Mouse (Mus musculus) myocyte (in vitro differentiated cells): ENCODE data around the gene Ndufs7. TPM values are rescaled to one million over a fixed set of nuclear protein-coding genes. Genes with fewer than 3 reads are reported as not detected.
A peak's percentile ranks its signal among the peaks of the same experiment; 100 is the strongest.

Experiments
- H3K27me3 ChIP-seq: one replicate; pipeline ENCODE4 v1.6.1; 2011; ENCODE audit not compliant: control insufficient read depth, insufficient read depth, insufficient read length
- H3K36me3 ChIP-seq: one replicate; pipeline ENCODE4 v1.6.1; 2011; ENCODE audit not compliant: control insufficient read depth, insufficient read depth
- H3K4me2 ChIP-seq: one replicate; pipeline ENCODE4 v1.6.1; 2011; ENCODE audit warnings: low read depth, control low read depth
- H3K4me3 ChIP-seq: one replicate; pipeline ENCODE4 v1.5.1; 2011; ENCODE audit warnings: mild to moderate bottlenecking, control low read depth, moderate library complexity
- H3K79me2 ChIP-seq: one replicate; pipeline ENCODE4 v1.6.1; 2011; ENCODE audit not compliant: control insufficient read depth, insufficient read depth
- H3ac ChIP-seq: one replicate; pipeline ENCODE4 v1.6.1; 2011; ENCODE audit not compliant: control insufficient read depth, insufficient read length
- CEBPB ChIP-seq: IDR thresholded peaks from 2 replicates; pipeline ENCODE4 v1.6.1; 2011; ENCODE audit warnings: mild to moderate bottlenecking, moderate library complexity; ENCODE audit not compliant: poor library complexity, insufficient read depth, severe bottlenecking
- E2F4 ChIP-seq: IDR thresholded peaks from one replicate; pipeline ENCODE4 v1.6.1; 2011; ENCODE audit warnings: mild to moderate bottlenecking, control low read depth, moderate library complexity; ENCODE audit not compliant: insufficient read depth
- MAX ChIP-seq: IDR thresholded peaks from one replicate; pipeline ENCODE4 v1.6.1; 2011; ENCODE audit warnings: low read depth, mild to moderate bottlenecking, control low read depth
- MYOD1 ChIP-seq, 3 experiments: IDR thresholded peaks; one replicate each; pipeline ENCODE4 v1.6.1; 2011; ENCODE audit warnings: control low read depth in 2 of 3, low read depth in 2 of 3, mild to moderate bottlenecking in 2 of 3, moderate library complexity in 1 of 3; ENCODE audit not compliant: insufficient read length in 2 of 3, control insufficient read depth in 1 of 3
- MYOG ChIP-seq, 3 experiments: IDR thresholded peaks; one replicate each; pipeline ENCODE4 v1.6.1; 2011; ENCODE audit warnings: control low read depth in 2 of 3, low read depth in 2 of 3, mild to moderate bottlenecking in 2 of 3; ENCODE audit not compliant: insufficient read length in 2 of 3, control insufficient read depth in 1 of 3, insufficient read depth in 1 of 3
- POLR2A ChIP-seq: IDR thresholded peaks from one replicate; pipeline ENCODE4 v1.6.1; 2011; ENCODE audit warnings: low read depth, mild to moderate bottlenecking, control low read depth, moderate library complexity; ENCODE audit not compliant: insufficient read length
- POLR2AphosphoS2 ChIP-seq: IDR thresholded peaks from one replicate; pipeline ENCODE4 v1.6.1; 2011; ENCODE audit warnings: low read depth, control low read depth; ENCODE audit not compliant: insufficient read length
- REST ChIP-seq: IDR thresholded peaks from one replicate; pipeline ENCODE4 v1.6.1; 2011; ENCODE audit warnings: mild to moderate bottlenecking, control low read depth, moderate library complexity; ENCODE audit not compliant: insufficient read depth, insufficient read length
- SRF ChIP-seq: IDR thresholded peaks from one replicate; pipeline ENCODE4 v1.6.1; 2011; ENCODE audit warnings: low read depth; ENCODE audit not compliant: control insufficient read depth, insufficient read length
- TCF12 ChIP-seq: IDR thresholded peaks from one replicate; pipeline ENCODE4 v1.6.1; 2011; ENCODE audit warnings: mild to moderate bottlenecking, control low read depth; ENCODE audit not compliant: poor library complexity, insufficient read depth, severe bottlenecking
- TCF3 ChIP-seq: IDR thresholded peaks from one replicate; pipeline ENCODE4 v1.6.1; 2011; ENCODE audit warnings: low read depth, control low read depth; ENCODE audit not compliant: insufficient read length
- USF1 ChIP-seq: IDR thresholded peaks from one replicate; pipeline ENCODE4 v1.6.1; 2011; ENCODE audit warnings: low read depth, mild to moderate bottlenecking, control low read depth, moderate library complexity
- polyA plus RNA-seq: library from polyadenylated mRNA; unstranded; fragments of >200 nt; fragmentation: generic; extraction: Trizol; gene quantifications from one replicate; pipeline ENCODE4 v1.2.1, GENCODE M21; 2012; ENCODE audit warnings: missing spikeins

The Ndufs7 gene
- polyA plus RNA-seq, 1 experiment: 407 TPM

- peak within 1 kb of the TSS; percentile 92 for H3K4me2 ChIP-seq
- H3K27me3 ChIP-seq: no peaks in the 10 kb centered on the region
- H3K36me3 ChIP-seq: no peaks in the 10 kb centered on the region
- H3K79me2 ChIP-seq: peaks cover 30% of the 10 kb centered on the region
- peak within 1 kb of the TSS; percentile 50 for H3K4me3 ChIP-seq
- peak within 1 kb of the TSS; percentile 30 for H3ac ChIP-seq
- peak; percentile 54 for TF ChIP-seq POLR2AphosphoS2
- peak; percentile 71 for TF ChIP-seq POLR2A
- TF ChIP-seq TCF12: no peak
- TF ChIP-seq CEBPB: no peak
- TF ChIP-seq MYOG (IDR thresholded peaks at IDR 0.05; ENCODE audit: control insufficient read depth in 1 of 3, insufficient read depth in 1 of 3, insufficient read length in 2 of 3, low read depth in 2 of 3): peak in 1 of 3 experiments; percentile 1
Observed at GRCm38 (mm10) chr10:80260642-80261584, 12.0 kb downstream of the Ndufs7 start, which contains the start of the genes Gamt and Dazap1. Gamt (minus strand) TSS chr10:80261012. Dazap1 (plus strand) TSS chr10:80261486.

- peak; percentile 91 for TF ChIP-seq SRF
- peak in 1 of 3 experiments; percentile 50 for TF ChIP-seq MYOG (IDR thresholded peaks at IDR 0.05; ENCODE audit: control insufficient read depth in 1 of 3, insufficient read depth in 1 of 3, insufficient read length in 2 of 3, low read depth in 2 of 3)
- TF ChIP-seq CEBPB: no peak
- TF ChIP-seq TCF3: no peak
- no peak for TF ChIP-seq REST
- peak; percentile 82 for TF ChIP-seq POLR2AphosphoS2
- TF ChIP-seq USF1: peak; percentile 8
- TF ChIP-seq MYOD1 (IDR thresholded peaks at IDR 0.05; ENCODE audit: control insufficient read depth in 1 of 3, insufficient read length in 2 of 3, low read depth in 2 of 3): peak in 1 of 3 experiments; percentile 25
- TF ChIP-seq TCF12: no peak
- no peak for TF ChIP-seq E2F4
- TF ChIP-seq POLR2A: peak; percentile 47
- no peak for TF ChIP-seq MAX
- peak overlapping the region; percentile 50 for H3K4me3 ChIP-seq
- H3K36me3 ChIP-seq: no peaks in the 10 kb centered on the region
- peak overlapping the region; percentile 92 for H3K4me2 ChIP-seq
- H3K79me2 ChIP-seq: peaks cover 36% of the 10 kb centered on the region
- H3ac ChIP-seq: peak overlapping the region; percentile 30
- no peaks in the 10 kb centered on the region for H3K27me3 ChIP-seq
Observed at GRCm38 (mm10) chr10:80261585-80261968, 12.7 kb downstream of the Ndufs7 start.

GRCm38 (mm10) chr10:80262169-80262568 is 13.2 kb downstream of the Ndufs7 start:
- Histone ChIP-seq H3ac (no peak overlapping the region), H3K79me2 (peaks cover 42% of the 10 kb centered on the region), H3K4me2 (peak overlapping the region; percentile 92), H3K4me3 (peak overlapping the region; percentile 50), H3K27me3 (no peaks in the 10 kb centered on the region), H3K36me3 (no peaks in the 10 kb centered on the region)
- no peak for TF ChIP-seq SRF
- no peak for TF ChIP-seq CEBPB
- no peak for TF ChIP-seq TCF3
- TF ChIP-seq MYOD1 (IDR thresholded peaks at IDR 0.05; ENCODE audit: control insufficient read depth in 1 of 3, insufficient read length in 2 of 3, low read depth in 2 of 3): no peak
- TF ChIP-seq MYOG (IDR thresholded peaks at IDR 0.05; ENCODE audit: control insufficient read depth in 1 of 3, insufficient read depth in 1 of 3, insufficient read length in 2 of 3, low read depth in 2 of 3): no peak
- TF ChIP-seq POLR2A: no peak
- no peak for TF ChIP-seq USF1
- TF ChIP-seq MAX: no peak
- no peak for TF ChIP-seq REST
- TF ChIP-seq TCF12: no peak
- TF ChIP-seq E2F4: no peak
- no peak for TF ChIP-seq POLR2AphosphoS2

GRCm38 (mm10) chr10:80262776-80263365 is 13.9 kb downstream of the Ndufs7 start:
- H3K79me2 ChIP-seq: peaks cover 49% of the 10 kb centered on the region
- no peak overlapping the region for H3K4me3 ChIP-seq
- peak overlapping the region; percentile 92 for H3K4me2 ChIP-seq
- TF ChIP-seq SRF (no peak), REST (no peak), MAX (no peak), POLR2A (no peak), CEBPB (no peak), E2F4 (no peak), POLR2AphosphoS2 (no peak), TCF3 (no peak), MYOD1 (IDR thresholded peaks at IDR 0.05; ENCODE audit: control insufficient read depth in 1 of 3, insufficient read length in 2 of 3, low read depth in 2 of 3) (no peak), TCF12 (no peak), USF1 (no peak), MYOG (IDR thresholded peaks at IDR 0.05; ENCODE audit: control insufficient read depth in 1 of 3, insufficient read depth in 1 of 3, insufficient read length in 2 of 3, low read depth in 2 of 3) (no peak)
- H3K27me3 ChIP-seq: no peaks in the 10 kb centered on the region
- no peaks in the 10 kb centered on the region for H3K36me3 ChIP-seq
- H3ac ChIP-seq: no peak overlapping the region
